Mouse (Mus musculus): ENCODE results near the gene Cacnb3. TPM values are rescaled to one million over a fixed set of nuclear protein-coding genes. Genes with fewer than 3 reads are reported as not detected.

The Cacnb3 gene
- polyA plus RNA-seq, 1 experiment, result 127 TPM

DNA sequence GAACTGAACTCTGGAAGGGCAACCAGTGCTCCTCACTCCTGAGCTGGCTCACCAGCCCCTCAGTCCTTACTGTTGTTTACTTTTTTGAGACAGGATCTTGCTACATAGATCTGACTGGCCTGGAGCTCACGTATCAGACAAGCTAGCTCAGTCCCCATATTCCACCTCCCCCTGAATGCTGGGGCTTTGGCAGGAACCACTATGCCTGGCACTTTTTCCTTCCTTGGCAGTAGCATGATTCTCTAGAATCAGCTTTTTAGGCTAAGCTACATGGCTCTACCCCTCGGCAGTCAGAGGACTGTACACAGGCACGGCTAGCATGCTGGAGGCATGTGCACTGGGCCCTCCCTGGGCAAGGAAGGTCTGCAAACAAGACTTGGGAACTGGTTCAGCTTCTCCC lies 17.4 kb downstream of the Cacnb3 start:
- H3K36me3 ChIP-seq (ENCODE audit: control insufficient read depth, insufficient read depth, low read length), result peaks cover 84% of the 10 kb centered on the region
- no peaks in the 10 kb centered on the region for H3K27me3 ChIP-seq (ENCODE audit: control insufficient read depth, insufficient read depth, low read length)
- DNase-seq, result no peak
- H3K27ac ChIP-seq (ENCODE audit: control insufficient read depth, insufficient read depth, low read length), result no peak overlapping the region
- no peaks in the 10 kb centered on the region for H3K4me1 ChIP-seq (replicated peaks; ENCODE audit: control insufficient read depth, insufficient read depth, low read length)
- WGBS, result 97% methylated on average over 3 of the region's 3 CpGs
- TF ChIP-seq POLR2A (IDR thresholded peaks at IDR 0.05; ENCODE audit: control insufficient read depth, extremely low read depth, insufficient read depth, low read length, poor library complexity), result no peak
- no peak for TF ChIP-seq CTCF (IDR thresholded peaks at IDR 0.05; ENCODE audit: borderline replicate concordance, control insufficient read depth, extremely low read depth, insufficient read depth, low read length, poor library complexity)
- H3K4me3 ChIP-seq (ENCODE audit: control insufficient read depth, insufficient read depth, low read length), result no peak overlapping the region

DNA sequence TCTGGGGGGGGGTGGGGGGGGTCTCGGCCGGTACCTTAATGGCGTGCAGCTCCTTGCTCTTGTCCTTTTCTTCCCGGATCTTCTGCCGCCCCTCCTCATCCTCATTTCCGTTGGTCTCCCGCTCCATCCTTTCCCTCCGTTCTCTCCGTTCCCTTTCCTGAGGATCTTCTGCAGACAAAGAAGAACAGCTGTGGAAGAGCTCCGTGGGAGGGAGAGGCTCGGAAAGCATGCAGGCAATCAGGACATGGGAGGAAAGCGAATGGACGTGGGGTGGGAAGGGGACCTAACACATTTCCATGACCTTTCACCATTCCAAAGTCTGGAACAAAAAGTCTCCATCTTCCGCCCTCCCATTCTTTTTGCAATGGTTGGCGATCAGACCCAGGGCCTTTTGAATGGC lies 20.8 kb downstream of the Cacnb3 start:
- no peak overlapping the region for H3K27ac ChIP-seq (ENCODE audit: control insufficient read depth, insufficient read depth, low read length)
- no peaks in the 10 kb centered on the region for H3K4me1 ChIP-seq (replicated peaks; ENCODE audit: control insufficient read depth, insufficient read depth, low read length)
- DNase-seq, result no peak
- H3K4me3 ChIP-seq (ENCODE audit: control insufficient read depth, insufficient read depth, low read length), result no peak overlapping the region
- no peak for TF ChIP-seq POLR2A (IDR thresholded peaks at IDR 0.05; ENCODE audit: control insufficient read depth, extremely low read depth, insufficient read depth, low read length, poor library complexity)
- TF ChIP-seq CTCF (IDR thresholded peaks at IDR 0.05; ENCODE audit: borderline replicate concordance, control insufficient read depth, extremely low read depth, insufficient read depth, low read length, poor library complexity), result no peak
- WGBS, result 95% methylated on average over 15 of the region's 15 CpGs
- peaks cover 94% of the 10 kb centered on the region for H3K36me3 ChIP-seq (ENCODE audit: control insufficient read depth, insufficient read depth, low read length)
- no peaks in the 10 kb centered on the region for H3K27me3 ChIP-seq (ENCODE audit: control insufficient read depth, insufficient read depth, low read length)

DNA sequence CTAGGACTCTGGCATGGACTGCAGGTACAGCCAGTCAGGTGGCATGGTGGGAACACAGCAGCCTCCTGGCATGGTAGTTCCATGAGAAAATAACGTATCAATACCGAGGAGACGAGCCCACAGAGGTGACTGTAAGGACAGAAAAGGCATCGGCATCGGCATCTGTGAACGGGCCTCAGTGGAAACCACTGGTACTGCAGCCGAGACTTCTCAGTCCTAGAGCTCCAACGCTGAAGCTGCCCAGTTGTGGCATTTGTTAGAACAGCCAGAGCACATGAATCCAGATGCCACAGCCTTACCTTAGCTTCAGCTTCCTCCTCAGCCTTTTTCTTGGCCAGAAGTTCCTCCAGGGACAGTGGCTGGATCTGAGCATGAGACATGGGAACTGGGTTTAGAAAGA lies 21.5 kb downstream of the Cacnb3 start:
- Histone ChIP-seq H3K4me3 (ENCODE audit: control insufficient read depth, insufficient read depth, low read length) (no peak overlapping the region), H3K36me3 (ENCODE audit: control insufficient read depth, insufficient read depth, low read length) (peaks cover 94% of the 10 kb centered on the region), H3K27ac (ENCODE audit: control insufficient read depth, insufficient read depth, low read length) (no peak overlapping the region), H3K27me3 (ENCODE audit: control insufficient read depth, insufficient read depth, low read length) (no peaks in the 10 kb centered on the region), H3K4me1 (replicated peaks; ENCODE audit: control insufficient read depth, insufficient read depth, low read length) (no peaks in the 10 kb centered on the region)
- over 99% methylated on average over 8 of the region's 8 CpGs for WGBS
- TF ChIP-seq CTCF (IDR thresholded peaks at IDR 0.05; ENCODE audit: borderline replicate concordance, control insufficient read depth, extremely low read depth, insufficient read depth, low read length, poor library complexity), result no peak
- no peak for TF ChIP-seq POLR2A (IDR thresholded peaks at IDR 0.05; ENCODE audit: control insufficient read depth, extremely low read depth, insufficient read depth, low read length, poor library complexity)
- DNase-seq, result no peak

DNA sequence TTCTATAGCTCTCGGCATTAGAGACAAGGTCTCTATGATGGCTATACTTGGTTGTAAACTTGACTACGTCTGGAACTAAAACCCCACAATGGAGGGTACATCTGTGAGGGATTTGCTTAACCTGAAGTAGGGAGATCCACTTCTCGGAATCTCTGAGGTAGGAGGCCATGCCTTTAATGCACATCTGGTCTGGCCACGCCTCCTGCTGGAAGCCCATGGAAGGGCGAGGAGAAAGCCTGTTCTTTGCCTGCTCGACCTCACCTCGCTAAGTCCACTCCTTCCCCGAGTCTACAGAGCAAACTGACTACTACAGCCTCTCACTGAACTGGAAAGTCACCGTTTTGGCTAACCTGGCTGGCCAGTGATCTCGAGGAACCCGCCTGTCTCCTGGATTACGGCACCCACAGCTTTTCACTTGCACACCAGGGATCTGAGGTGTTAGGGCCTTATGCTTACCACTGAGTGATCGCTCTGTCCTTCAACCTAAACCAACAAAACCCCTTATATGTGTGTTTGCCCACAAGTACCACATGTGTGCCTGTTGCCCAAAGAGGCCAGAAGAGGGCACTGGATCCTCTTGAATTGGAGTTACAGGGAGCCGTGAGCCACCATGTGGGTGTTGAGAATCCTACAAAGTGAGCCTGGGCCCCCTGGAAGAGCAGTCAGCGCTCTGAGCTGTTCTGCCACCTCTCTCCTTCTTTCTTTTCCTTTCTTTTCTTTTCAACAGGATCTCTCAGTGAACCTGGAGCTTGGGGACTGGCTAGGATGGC lies 26.5 kb downstream of the Cacnb3 start:
- peaks cover 60% of the 10 kb centered on the region for H3K36me3 ChIP-seq (ENCODE audit: control insufficient read depth, insufficient read depth, low read length)
- no peak overlapping the region for H3K27ac ChIP-seq (ENCODE audit: control insufficient read depth, insufficient read depth, low read length)
- H3K4me3 ChIP-seq (ENCODE audit: control insufficient read depth, insufficient read depth, low read length), result no peak overlapping the region
- WGBS, result 92% methylated on average over 15 of the region's 15 CpGs
- H3K4me1 ChIP-seq (replicated peaks; ENCODE audit: control insufficient read depth, insufficient read depth, low read length), result peaks cover 6% of the 10 kb centered on the region; the same call in 1 of the 2 replicates
- TF ChIP-seq CTCF (IDR thresholded peaks at IDR 0.05; ENCODE audit: borderline replicate concordance, control insufficient read depth, extremely low read depth, insufficient read depth, low read length, poor library complexity) (no peak), POLR2A (IDR thresholded peaks at IDR 0.05; ENCODE audit: control insufficient read depth, extremely low read depth, insufficient read depth, low read length, poor library complexity) (no peak)
- H3K27me3 ChIP-seq (ENCODE audit: control insufficient read depth, insufficient read depth, low read length), result no peaks in the 10 kb centered on the region
- no peak for DNase-seq

DNA sequence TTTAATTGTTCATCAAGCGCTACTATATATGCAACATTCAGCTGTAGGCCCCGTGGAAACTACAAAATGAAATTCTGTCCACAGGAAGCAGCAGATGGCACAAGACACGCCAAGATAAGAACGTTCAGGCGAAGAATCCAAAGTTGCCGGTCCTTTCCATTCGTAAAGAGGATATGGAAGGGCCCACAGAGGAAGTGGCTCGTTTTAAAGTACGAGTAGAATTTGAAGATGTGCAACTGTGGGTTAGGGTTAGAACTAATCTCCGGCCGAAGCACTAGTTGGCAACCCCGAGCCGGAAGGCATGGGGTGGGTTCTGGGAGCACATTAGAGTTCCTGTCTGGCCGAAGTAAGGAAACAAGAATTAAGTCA lies 31.5 kb downstream of the Cacnb3 start:
- peaks cover 15% of the 10 kb centered on the region for H3K36me3 ChIP-seq (ENCODE audit: control insufficient read depth, insufficient read depth, low read length)
- peak overlapping the region; percentile 82 for H3K4me3 ChIP-seq (ENCODE audit: control insufficient read depth, insufficient read depth, low read length)
- H3K27me3 ChIP-seq (ENCODE audit: control insufficient read depth, insufficient read depth, low read length), result no peaks in the 10 kb centered on the region
- no peak for TF ChIP-seq CTCF (IDR thresholded peaks at IDR 0.05; ENCODE audit: borderline replicate concordance, control insufficient read depth, extremely low read depth, insufficient read depth, low read length, poor library complexity)
- no peak for TF ChIP-seq POLR2A (IDR thresholded peaks at IDR 0.05; ENCODE audit: control insufficient read depth, extremely low read depth, insufficient read depth, low read length, poor library complexity)
- no peak for DNase-seq
- peaks cover 6% of the 10 kb centered on the region; the same call in 1 of the 2 replicates for H3K4me1 ChIP-seq (replicated peaks; ENCODE audit: control insufficient read depth, insufficient read depth, low read length)
- WGBS, result under 1% methylated on average over 14 of the region's 14 CpGs
- H3K27ac ChIP-seq (ENCODE audit: control insufficient read depth, insufficient read depth, low read length), result peak overlapping the region; percentile 39

DNA sequence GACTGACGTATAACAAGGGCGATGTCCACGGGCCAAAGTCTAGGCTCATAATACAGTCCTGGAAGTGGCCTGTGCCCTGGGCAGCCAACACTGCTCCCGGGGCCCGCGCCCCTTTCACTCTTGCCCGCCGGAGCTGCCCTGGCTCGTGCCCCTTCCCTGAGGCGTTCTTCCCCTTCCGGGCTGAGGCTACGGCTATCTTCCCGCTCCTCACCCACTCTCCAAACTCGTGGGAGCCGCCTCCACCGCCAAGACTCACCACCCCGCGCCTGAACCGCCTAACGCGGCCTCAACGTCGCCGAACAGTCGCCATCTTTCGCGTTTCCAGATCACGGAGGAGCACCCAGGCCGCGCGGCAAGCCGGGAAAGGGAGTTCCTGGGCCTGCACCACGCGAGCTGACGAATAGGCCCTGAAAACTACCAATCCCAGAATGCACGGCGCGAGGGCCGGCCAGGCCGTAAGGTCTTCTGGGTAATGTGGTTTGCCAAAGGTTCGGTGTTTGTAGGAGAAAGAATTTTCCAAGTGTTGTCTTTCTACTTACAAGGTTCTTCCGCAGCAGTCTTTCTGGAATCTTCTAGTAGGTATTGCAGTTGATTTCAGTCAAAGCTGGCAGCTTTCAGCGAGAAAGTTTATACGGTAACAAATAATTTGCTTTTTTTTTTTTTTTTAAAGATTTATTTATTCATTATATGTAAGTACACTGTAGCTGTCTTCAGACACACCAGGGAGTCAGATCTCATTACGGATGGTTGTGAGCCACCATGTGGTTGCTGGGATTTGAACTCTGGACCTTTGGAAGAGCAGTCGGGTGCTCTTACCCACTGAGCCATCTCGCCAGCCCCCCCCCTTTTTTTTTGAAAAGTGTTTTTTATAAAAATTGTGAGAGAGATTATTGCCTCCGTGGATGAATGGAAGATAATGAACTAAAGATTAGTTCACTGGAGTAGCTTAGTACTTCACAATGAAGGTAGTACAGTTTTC lies 32.2 kb downstream of the Cacnb3 start, which contains the start of gene Ddx23:
Gene Ddx23, minus strand, starts transcription at position 328 of the 979 bp plus-strand sequence.
- 4% methylated on average over 48 of the region's 48 CpGs for WGBS
- Histone ChIP-seq H3K36me3 (ENCODE audit: control insufficient read depth, insufficient read depth, low read length) (peaks cover 8% of the 10 kb centered on the region), H3K27ac (ENCODE audit: control insufficient read depth, insufficient read depth, low read length) (peak within 1 kb of the TSS; percentile 39), H3K27me3 (ENCODE audit: control insufficient read depth, insufficient read depth, low read length) (no peaks in the 10 kb centered on the region), H3K4me1 (replicated peaks; ENCODE audit: control insufficient read depth, insufficient read depth, low read length) (peaks cover 6% of the 10 kb centered on the region; the same call in 1 of the 2 replicates), H3K4me3 (ENCODE audit: control insufficient read depth, insufficient read depth, low read length) (peak within 1 kb of the TSS; percentile 82)
- peak; percentile 75 for TF ChIP-seq POLR2A (IDR thresholded peaks at IDR 0.05; ENCODE audit: control insufficient read depth, extremely low read depth, insufficient read depth, low read length, poor library complexity)
- 0 out of 2 replicates have a peak, but pooled peaks have one; percentile 17 for TF ChIP-seq CTCF (IDR thresholded peaks at IDR 0.05; ENCODE audit: borderline replicate concordance, control insufficient read depth, extremely low read depth, insufficient read depth, low read length, poor library complexity)
- DNase-seq, result peak; percentile 97

Measured in thymus, adult 2 months (tissue).